Mouse (Mus musculus) CH12.LX (cell line): ENCODE measurements around the gene Gal3st2. TPM values are rescaled to one million over a fixed set of nuclear protein-coding genes. Genes with fewer than 3 reads are reported as not detected.
A peak's percentile ranks its signal among the peaks of the same experiment; 100 is the strongest.
"Not testable (repeated sequence)": the region's sequence is repeated elsewhere in the genome, so short reads cannot be mapped to it uniquely, and the experiment has no call there.

Experiments
- DNase-seq: peaks from one replicate; pipeline ENCODE4 v3.0.0-alpha.2; 2013; ENCODE audit errors: extremely low read depth
- H3K27ac ChIP-seq: 2 replicates; pipeline ENCODE4 v1.5.1; 2012; ENCODE audit warnings: low read depth, mild to moderate bottlenecking, control low read depth, moderate library complexity; ENCODE audit not compliant: insufficient read depth
- H3K27me3 ChIP-seq: replicated peaks from 2 replicates; pipeline ENCODE3; 2012; ENCODE audit warnings: inconsistent platforms
- H3K36me3 ChIP-seq, 2 experiments: replicated peaks in 1 of 2; 2 replicates each; pipeline versions ENCODE3 to v1.6.1; 2012; ENCODE audit warnings: inconsistent platforms in 1 of 2, low read length in 1 of 2, mild to moderate bottlenecking in 1 of 2, mixed read lengths in 1 of 2, moderate library complexity in 1 of 2; ENCODE audit not compliant: control insufficient read depth in 1 of 2, insufficient read depth in 1 of 2
- H3K4me1 ChIP-seq, 2 experiments: 2 replicates each; pipeline ENCODE4 v1.6.1; 2012; ENCODE audit warnings: inconsistent platforms in 1 of 2, moderate library complexity in 1 of 2; ENCODE audit not compliant: insufficient read depth in 2 of 2, control insufficient read depth in 1 of 2
- H3K4me2 ChIP-seq: 2 replicates; pipeline ENCODE4 v1.6.1; 2012; ENCODE audit warnings: low read depth, mild to moderate bottlenecking, control low read depth; ENCODE audit not compliant: poor library complexity, insufficient read depth, severe bottlenecking
- H3K4me3 ChIP-seq, 3 experiments: fragments of 150-350 bp in 1 of 3; sonication (generic) in 1 of 3; replicated peaks in 1 of 3; 2 replicates each; pipeline versions ENCODE3 to v1.5.1; 2011 to 2012; ENCODE audit warnings: low read depth in 2 of 3, low read length in 2 of 3, mild to moderate bottlenecking in 2 of 3, moderate library complexity in 2 of 3, control low read depth in 1 of 3, improper control_type of control experiment in 1 of 3, inconsistent platforms in 1 of 3, mixed read lengths in 1 of 3; ENCODE audit not compliant: poor library complexity in 1 of 3
- H3K79me2 ChIP-seq: replicated peaks from 2 replicates; pipeline ENCODE4 v1.6.1; 2012; ENCODE audit warnings: mild to moderate bottlenecking, moderate library complexity; ENCODE audit not compliant: control insufficient read depth, poor library complexity, insufficient read depth, severe bottlenecking; ENCODE audit errors: extremely low read depth
- H3K9ac ChIP-seq: 2 replicates; pipeline ENCODE4 v1.6.1; 2012; ENCODE audit warnings: low read depth, mild to moderate bottlenecking, control low read depth, moderate library complexity; ENCODE audit not compliant: insufficient read depth
- H3K9me3 ChIP-seq: replicated peaks from 2 replicates; pipeline ENCODE3; 2012; ENCODE audit warnings: low read length, inconsistent platforms, mixed read lengths
- CTCF ChIP-seq, 2 experiments: IDR thresholded peaks in 1 of 2; conservative IDR thresholded peaks in 1 of 2; 2 replicates each; pipeline ENCODE4 v1.5.1; 2011 to 2012; ENCODE audit warnings: low read depth in 2 of 2, low read length in 2 of 2, improper control_type of control experiment in 1 of 2, inconsistent platforms in 1 of 2, mild to moderate bottlenecking in 1 of 2, moderate library complexity in 1 of 2
- ZNF384 ChIP-seq: IDR thresholded peaks from 2 replicates; pipeline ENCODE4 v1.6.1; 2012; ENCODE audit warnings: low read depth, low read length, improper control_type of control experiment, inconsistent platforms
- dilution Hi-C: fragments of 300-500 bp; cut with MboI; formaldehyde crosslinking; loops from 2 replicates; pipeline ENCODE4 v1.14.3; 2020; ENCODE audit warnings: low sequenced_read_pairs; ENCODE audit not compliant: extremely low pct_unique_long_range_greater_than_20kb, extremely low pct_ligation_motif_present
- in situ Hi-C: fragments of 300-500 bp; cut with MboI; formaldehyde crosslinking; loops from 3 replicates; pipeline ENCODE4 v1.14.3; 2019; ENCODE audit warnings: low sequenced_read_pairs, low pct_ligation_motif_present, low pct_unique_long_range_greater_than_20kb, mixed read lengths
- polyA plus RNA-seq: library from polyadenylated mRNA; unstranded; fragments of >175 nt; gene quantifications from 2 replicates; pipeline ENCODE4 v1.2.1, GENCODE M21; 2012; ENCODE audit warnings: low read depth; ENCODE audit not compliant: insufficient read length
- total RNA-seq, 2 experiments: library from RNA; depleted of rRNA; stranded (reverse); fragments of 300-350 nt in 1 of 2; fragments of >200 nt in 1 of 2; gene quantifications; 2 replicates each; pipeline ENCODE4 v1.2.3; 2012 to 2014

The Gal3st2 gene
- total and polyA plus RNA-seq, 3 experiments: 0.04 TPM; not detected in 2

GRCm38 (mm10) chr1:93890936-93891335, 29.8 kb downstream of the Gal3st2 start:
- H3K9me3 ChIP-seq, H3K27ac ChIP-seq: not testable (repeated sequence)
- TF ChIP-seq ZNF384 (peak; percentile 52), CTCF (conservative IDR thresholded peaks at IDR 0.05 in 1 of 2, IDR thresholded peaks at IDR 0.05 in 1 of 2; ENCODE audit: low read depth in 2 of 2, low read length in 2 of 2) (peak in 1 of 2 experiments; percentile 38; a peak in 2 of 4 replicates)
- TF ChIP-seq, all 38 proteins: peak for 2; not testable (repeated sequence) for 36
- H3K27me3 ChIP-seq, H3K4me2 ChIP-seq, H3K4me1 ChIP-seq, H3K36me3 ChIP-seq, H3K79me2 ChIP-seq, H3K4me3 ChIP-seq, dilution Hi-C loops, in situ Hi-C loops, H3K9ac ChIP-seq: not testable (repeated sequence)
- DNase-seq: peak; percentile 4

GRCm38 (mm10) chr1:93897395-93897794, 36.3 kb downstream of the Gal3st2 start:
- H3K27ac ChIP-seq, in situ Hi-C loops, dilution Hi-C loops, H3K4me3 ChIP-seq, H3K79me2 ChIP-seq, H3K36me3 ChIP-seq, DNase-seq, H3K9me3 ChIP-seq, H3K4me1 ChIP-seq, H3K9ac ChIP-seq, H3K27me3 ChIP-seq, H3K4me2 ChIP-seq: not testable (repeated sequence)

DNA sequence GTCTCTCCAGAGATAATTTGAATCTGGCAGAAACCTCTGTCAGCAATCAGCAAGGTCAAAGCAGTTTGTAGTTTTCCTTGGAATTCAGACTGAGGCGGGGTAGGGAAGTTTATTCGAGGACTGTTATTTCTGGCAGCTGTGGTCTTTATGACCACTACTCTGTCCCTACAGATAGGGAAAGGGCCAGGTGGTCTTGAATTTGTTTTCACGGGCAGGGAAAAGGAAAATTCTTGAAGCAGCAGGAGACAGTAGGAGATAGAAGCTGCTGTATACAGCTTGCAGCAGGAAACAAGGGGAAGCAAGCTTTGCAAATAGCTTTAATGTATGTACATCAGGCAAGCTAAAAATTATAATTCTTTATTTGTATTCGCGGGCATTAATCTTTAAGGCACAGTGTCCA, 40.2 kb downstream of the Gal3st2 start:
- H3K79me2 ChIP-seq, H3K4me3 ChIP-seq, H3K4me2 ChIP-seq, H3K4me1 ChIP-seq, H3K9ac ChIP-seq, DNase-seq, dilution Hi-C loops, H3K9me3 ChIP-seq, H3K27ac ChIP-seq, in situ Hi-C loops, H3K36me3 ChIP-seq, H3K27me3 ChIP-seq: not testable (repeated sequence)

- H3K9ac ChIP-seq, H3K36me3 ChIP-seq, H3K9me3 ChIP-seq, dilution Hi-C loops, H3K79me2 ChIP-seq, H3K4me3 ChIP-seq, H3K27me3 ChIP-seq, H3K4me2 ChIP-seq, H3K27ac ChIP-seq, DNase-seq, in situ Hi-C loops, H3K4me1 ChIP-seq: not testable (repeated sequence)
Measured at GRCm38 (mm10) chr1:93906690-93907089, 45.6 kb downstream of the Gal3st2 start.

GRCm38 (mm10) chr1:93908977-93909586, 48.0 kb downstream of the Gal3st2 start:
- H3K9me3 ChIP-seq, H3K36me3 ChIP-seq, DNase-seq, dilution Hi-C loops, H3K79me2 ChIP-seq, H3K4me1 ChIP-seq, H3K4me3 ChIP-seq, in situ Hi-C loops, H3K27me3 ChIP-seq, H3K4me2 ChIP-seq, H3K9ac ChIP-seq, H3K27ac ChIP-seq: not testable (repeated sequence)

DNA sequence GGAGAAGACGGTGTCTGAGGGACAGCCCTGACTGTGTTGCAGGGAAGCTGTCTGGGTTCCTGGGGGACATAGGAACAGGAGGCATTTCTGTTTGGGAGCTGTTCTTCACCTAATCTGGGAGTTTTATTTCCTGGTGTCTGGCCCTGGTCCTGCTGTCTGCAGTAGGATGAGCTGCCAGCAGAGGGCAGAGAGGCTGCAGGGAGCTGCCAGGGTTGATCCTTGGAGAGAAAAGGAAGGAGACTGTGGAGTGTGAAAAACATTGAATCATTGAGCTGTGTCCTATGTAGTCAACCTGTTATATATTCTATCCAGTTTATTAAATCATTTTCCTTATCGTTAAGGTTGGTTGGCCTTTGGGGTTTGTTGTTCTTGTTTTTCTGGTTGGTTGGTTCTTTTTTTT, 50.8 kb downstream of the Gal3st2 start:
- DNase-seq, H3K4me1 ChIP-seq, H3K27ac ChIP-seq, H3K9ac ChIP-seq, H3K4me3 ChIP-seq, H3K79me2 ChIP-seq, H3K36me3 ChIP-seq, dilution Hi-C loops, H3K9me3 ChIP-seq, in situ Hi-C loops, H3K27me3 ChIP-seq, H3K4me2 ChIP-seq: not testable (repeated sequence)
